Mouse (Mus musculus): ENCODE results near the gene Ccdc120.

GRCm38 (mm10) chrX:7765764-7766163 is 15.1 kb upstream of the Ccdc120 start:
- TF ChIP-seq CTCF (IDR thresholded peaks at IDR 0.05; ENCODE audit: low read depth) (no peak), EP300 (IDR thresholded peaks at IDR 0.05; ENCODE audit: low read depth) (no peak)
